In genomic region chr16:4289507-4289906, GRCm38 (mm10) we compare ENCODE assay signal across 8 mouse cellular contexts.
DNase-seq lines count a peak whose midpoint lies in the region; ATAC-seq and TF ChIP-seq lines count a peak whose summit lies in the region.

No protein-coding gene starts in this region.

- no peak for ATAC-seq in hindbrain, postnatal 0 days
- ATAC-seq in hindbrain, embryonic 13.5 days (ENCODE audit: low FRiP score) = no peak
- ATAC-seq in CD4-positive, CD25-positive, alpha-beta regulatory T cell, adult 4 months = peak; percentile 37

- H3K27ac ChIP-seq in hindbrain, postnatal 0 days = no peak overlapping the region
- no peak overlapping the region for H3K27ac ChIP-seq in hindbrain, embryonic 13.5 days

- TF ChIP-seq CTCF in hindbrain, postnatal 0 days (IDR thresholded peaks at IDR 0.05; ENCODE audit: low read depth) = peak; percentile 57

- no peaks in the 10 kb centered on the region for H3K27me3 ChIP-seq in hindbrain, postnatal 0 days (ENCODE audit: insufficient read depth, low read length)
- H3K27me3 ChIP-seq in hindbrain, embryonic 13.5 days = no peaks in the 10 kb centered on the region

- no peaks in the 10 kb centered on the region for H3K9me3 ChIP-seq in hindbrain, postnatal 0 days (ENCODE audit: low read length)
- H3K9me3 ChIP-seq in hindbrain, embryonic 13.5 days = no peaks in the 10 kb centered on the region

- H3K9ac ChIP-seq in hindbrain, postnatal 0 days (replicated peaks; ENCODE audit: low read length) = no peak overlapping the region
- H3K9ac ChIP-seq in hindbrain, embryonic 13.5 days = no peak overlapping the region

- H3K4me2 ChIP-seq in hindbrain, postnatal 0 days (ENCODE audit: low read depth, low read length) = no peak overlapping the region
- H3K4me2 ChIP-seq in hindbrain, embryonic 13.5 days = no peak overlapping the region

- H3K36me3 ChIP-seq in hindbrain, postnatal 0 days (ENCODE audit: insufficient read depth, low read length) = peaks cover 11% of the 10 kb centered on the region; the same call in 1 of the 2 replicates
- H3K36me3 ChIP-seq in hindbrain, embryonic 13.5 days = peaks cover 28% of the 10 kb centered on the region

- no peak overlapping the region for H3K4me3 ChIP-seq in hindbrain, postnatal 0 days (ENCODE audit: low read length)
- no peak overlapping the region for H3K4me3 ChIP-seq in hindbrain, embryonic 13.5 days

- peak; percentile 49 for DNase-seq in adrenal gland, postnatal 14 days
- DNase-seq in adrenal gland, adult 8-10 months = no peak
- peak; percentile 62 for DNase-seq in hindbrain, postnatal 0 days (ENCODE audit: low spot score)
- DNase-seq in induced T-regulatory cell, adult 2 months (ENCODE audit: low read depth) = peak; percentile 50
- DNase-seq in urinary bladder, adult 2 months (ENCODE audit: low spot score) = no peak
- no peak for DNase-seq in thymus, postnatal 36 days

- H3K4me1 ChIP-seq in hindbrain, postnatal 0 days (ENCODE audit: insufficient read depth, low read length) = no peaks in the 10 kb centered on the region
- no peaks in the 10 kb centered on the region for H3K4me1 ChIP-seq in hindbrain, embryonic 13.5 days (replicated peaks)

Comparison
In these comparisons a context has a peak if more than half of its experiments do, and no peak if none do; other contexts are left out.
1. DNase-seq: peak in adrenal gland, postnatal 14 days (single experiment), hindbrain, postnatal 0 days (single experiment) and induced T-regulatory cell, adult 2 months (single experiment); none in adrenal gland, adult 8-10 months (single experiment), urinary bladder, adult 2 months (single experiment) and thymus, postnatal 36 days (0 of 2).